Mouse (Mus musculus) hindbrain, embryonic 15.5 days (tissue): ENCODE results near the gene Hist1h4d. TPM values are rescaled to one million over a fixed set of nuclear protein-coding genes. Genes with fewer than 3 reads are reported as not detected.
"Not testable (repeated sequence)": the region's sequence is repeated elsewhere in the genome, so short reads cannot be mapped to it uniquely, and the experiment has no call there.

Source experiments
- ATAC-seq: fragments of 200-750 bp; cut with Nextera tagmentation; 2 replicates; pipeline ENCODE4 v1.8.0; 2017; ENCODE audit warnings: low read depth, moderate number of reproducible peaks, moderate TSS enrichment; ENCODE audit not compliant: low FRiP score
- H3K27ac ChIP-seq: fragments of 300-500 bp; sonication (generic); replicated peaks from 2 replicates; pipeline ENCODE4 v1.5.1; 2015; ENCODE audit warnings: mild to moderate bottlenecking, inconsistent platforms
- H3K27me3 ChIP-seq: fragments of 300-500 bp; sonication (generic); 2 replicates; pipeline ENCODE4 v1.6.1; 2015; ENCODE audit warnings: control low read depth, inconsistent platforms
- H3K36me3 ChIP-seq: fragments of 300-500 bp; sonication (generic); 2 replicates; pipeline ENCODE4 v1.6.1; 2015; ENCODE audit warnings: control low read depth, inconsistent platforms
- H3K4me1 ChIP-seq: fragments of 300-500 bp; sonication (generic); replicated peaks from 2 replicates; pipeline ENCODE4 v1.6.1; 2015; ENCODE audit warnings: control low read depth, inconsistent platforms
- H3K4me2 ChIP-seq: fragments of 300-500 bp; sonication (generic); 2 replicates; pipeline ENCODE4 v1.6.1; 2015; ENCODE audit warnings: moderate library complexity, mild to moderate bottlenecking, inconsistent platforms
- H3K4me3 ChIP-seq: fragments of 300-500 bp; sonication (generic); 2 replicates; pipeline ENCODE4 v1.5.1; 2015; ENCODE audit warnings: mild to moderate bottlenecking, inconsistent platforms
- H3K9ac ChIP-seq: fragments of 300-500 bp; sonication (generic); 2 replicates; pipeline ENCODE4 v1.6.1; 2015; ENCODE audit warnings: inconsistent platforms
- H3K9me3 ChIP-seq: fragments of 300-500 bp; sonication (generic); 2 replicates; pipeline ENCODE4 v1.6.1; 2016; ENCODE audit warnings: control low read depth, inconsistent platforms
- WGBS: fragments of 180-500 bp; shearing (Covaris S2); methylation state at CpG from one replicate; pipeline ENCODE4 v1.1.7; 2015; 5-methylcytosine and 5-hydroxymethylcytosine counted together
- polyA plus RNA-seq: library from polyadenylated mRNA; unstranded; fragments of >200 nt; fragmentation: Nextera tagmentation; extraction: Ambion mirVana; gene quantifications from 2 replicates; pipeline ENCODE4 v1.2.1, GENCODE M21; 2015

Hist1h4d gene
- polyA plus RNA-seq, 1 experiment from 2014 or later = 35.1 TPM

GRCm38 (mm10) chr13:23541497-23541896, 39.9 kb upstream of the Hist1h4d start:
- Histone ChIP-seq H3K4me2 (no peak overlapping the region), H3K4me1 (peaks cover 8% of the 10 kb centered on the region), H3K36me3 (no peaks in the 10 kb centered on the region), H3K9ac (no peak overlapping the region), H3K27me3 (no peaks in the 10 kb centered on the region), H3K27ac (no peak overlapping the region), H3K9me3 (no peaks in the 10 kb centered on the region), H3K4me3 (no peak overlapping the region)
- ATAC-seq = no peak
- WGBS = 81% methylated on average over 3 of the region's 3 CpGs

GRCm38 (mm10) chr13:23542225-23542980, 39.0 kb upstream of the Hist1h4d start:
- H3K36me3 ChIP-seq, H3K4me1 ChIP-seq, ATAC-seq, H3K27me3 ChIP-seq, H3K9me3 ChIP-seq: not testable (repeated sequence)
- H3K4me2 ChIP-seq = peak overlapping the region; percentile 87
- H3K9ac ChIP-seq = peak overlapping the region; percentile 40
- H3K4me3 ChIP-seq = peak overlapping the region; percentile 49
- H3K27ac ChIP-seq = 0 out of 2 replicates have a peak overlapping the region, but pooled peaks have one; percentile 77
- whole genome bisulfite sequencing = 3% methylated on average over 3 of the region's 3 CpGs

- not testable (repeated sequence) for H3K9me3 ChIP-seq, H3K27me3 ChIP-seq, H3K36me3 ChIP-seq, H3K4me1 ChIP-seq
- Histone ChIP-seq H3K9ac (peak within 1 kb of the TSS; percentile 43), H3K27ac (peak within 1 kb of the TSS; percentile 90), H3K4me3 (peak within 1 kb of the TSS; percentile 55), H3K4me2 (peak within 1 kb of the TSS; percentile 87)
- ATAC-seq = peak; percentile 92
- under 1% methylated on average over 41 of the region's 42 CpGs for WGBS
These were observed 38.3 kb upstream of the Hist1h4d start, which contains the start of gene Hist1h2bh for GRCm38 (mm10) chr13:23542999-23543607. Gene Hist1h2bh (minus strand): TSS chr13:23543392.

GRCm38 (mm10) chr13:23543965-23544786, 37.2 kb upstream of the Hist1h4d start, which contains the start of gene Hist1h3f:
Gene Hist1h3f (plus strand): TSS chr13:23544052.
- under 1% methylated on average over 34 of the region's 45 CpGs for WGBS
- Histone ChIP-seq H3K4me3 (peak within 1 kb of the TSS; percentile 55), H3K36me3 (no peaks in the 10 kb centered on the region), H3K9ac (peak within 1 kb of the TSS; percentile 61), H3K9me3 (no peaks in the 10 kb centered on the region), H3K4me1 (peaks cover 8% of the 10 kb centered on the region), H3K4me2 (peak within 1 kb of the TSS; percentile 87), H3K27me3 (no peaks in the 10 kb centered on the region), H3K27ac (peak within 1 kb of the TSS; percentile 90)
- ATAC-seq = peak; percentile 96

GRCm38 (mm10) chr13:23544787-23545120, 36.6 kb upstream of the Hist1h4d start:
- ATAC-seq, H3K36me3 ChIP-seq, H3K9me3 ChIP-seq, H3K4me1 ChIP-seq, H3K27me3 ChIP-seq: not testable (repeated sequence)
- Histone ChIP-seq H3K9ac (peak overlapping the region; percentile 61; the same call in 1 of the 2 replicates), H3K4me3 (peak overlapping the region; percentile 55), H3K4me2 (peak overlapping the region; percentile 87), H3K27ac (peak overlapping the region; percentile 90; the same call in 1 of the 2 replicates)
- WGBS = 0% methylated on average over 11 of the region's 14 CpGs

- ATAC-seq = no peak
- WGBS = 87% methylated on average over 5 of the region's 5 CpGs
- Histone ChIP-seq H3K9me3 (no peaks in the 10 kb centered on the region), H3K36me3 (no peaks in the 10 kb centered on the region), H3K4me2 (no peak overlapping the region), H3K9ac (no peak overlapping the region), H3K4me1 (peaks cover 15% of the 10 kb centered on the region), H3K27me3 (no peaks in the 10 kb centered on the region), H3K4me3 (no peak overlapping the region), H3K27ac (no peak overlapping the region)
These were observed 34.7 kb upstream of the Hist1h4d start for GRCm38 (mm10) chr13:23546694-23547093.

GRCm38 (mm10) chr13:23550761-23551145, 30.6 kb upstream of the Hist1h4d start:
- Histone ChIP-seq H3K4me1 (peaks cover 29% of the 10 kb centered on the region), H3K36me3 (no peaks in the 10 kb centered on the region), H3K9me3 (no peaks in the 10 kb centered on the region), H3K4me3 (peak overlapping the region; percentile 46), H3K4me2 (peak overlapping the region; percentile 64), H3K9ac (peak overlapping the region; percentile 54; the same call in 1 of the 2 replicates), H3K27ac (peak overlapping the region; percentile 87), H3K27me3 (no peaks in the 10 kb centered on the region)
- WGBS = 8% methylated on average over 3 of the region's 3 CpGs
- ATAC-seq = no peak

GRCm38 (mm10) chr13:23551146-23551834, 30.1 kb upstream of the Hist1h4d start, which contains the start of gene Hist1h4f:
Gene Hist1h4f (minus strand): TSS chr13:23551648.
- Histone ChIP-seq H3K4me1 (peaks cover 32% of the 10 kb centered on the region), H3K4me2 (peak within 1 kb of the TSS; percentile 64), H3K4me3 (peak within 1 kb of the TSS; percentile 46), H3K27ac (peak within 1 kb of the TSS; percentile 87), H3K9ac (peak within 1 kb of the TSS; percentile 54)
- not testable (repeated sequence) for H3K36me3 ChIP-seq, H3K27me3 ChIP-seq, H3K9me3 ChIP-seq
- peak; percentile 93 for ATAC-seq
- WGBS = under 1% methylated on average over 47 of the region's 47 CpGs

- no peak for ATAC-seq
- WGBS = 52% methylated on average over 8 of the region's 8 CpGs
- H3K27ac ChIP-seq = peak overlapping the region; percentile 87
- 0 out of 2 replicates have a peak overlapping the region, but pooled peaks have one; percentile 17 for H3K9ac ChIP-seq
- no peaks in the 10 kb centered on the region for H3K9me3 ChIP-seq
- H3K4me3 ChIP-seq = peak overlapping the region; percentile 46
- no peaks in the 10 kb centered on the region for H3K36me3 ChIP-seq
- H3K27me3 ChIP-seq = no peaks in the 10 kb centered on the region
- H3K4me2 ChIP-seq = peak overlapping the region; percentile 64
- H3K4me1 ChIP-seq = peaks cover 38% of the 10 kb centered on the region
These were observed 29.2 kb upstream of the Hist1h4d start for GRCm38 (mm10) chr13:23551931-23552914.

- H3K27me3 ChIP-seq = no peaks in the 10 kb centered on the region
- H3K27ac ChIP-seq = 0 out of 2 replicates have a peak within 1 kb of the TSS, but pooled peaks have one; percentile 87
- 0 out of 2 replicates have a peak within 1 kb of the TSS, but pooled peaks have one; percentile 17 for H3K9ac ChIP-seq
- H3K9me3 ChIP-seq = no peaks in the 10 kb centered on the region
- H3K4me2 ChIP-seq = peak within 1 kb of the TSS; percentile 100
- no peak for ATAC-seq
- H3K4me3 ChIP-seq = no peak within 1 kb of the TSS
- H3K4me1 ChIP-seq = peaks cover 38% of the 10 kb centered on the region
- H3K36me3 ChIP-seq = no peaks in the 10 kb centered on the region
These were observed 28.4 kb upstream of the Hist1h4d start, which contains the start of gene Hist1h1d for GRCm38 (mm10) chr13:23552962-23553361. Gene Hist1h1d (plus strand): TSS chr13:23553262.
